Mouse (Mus musculus): ENCODE measurements around the gene Lrrc25. TPM values are rescaled to one million over a fixed set of nuclear protein-coding genes. Genes with fewer than 3 reads are reported as not detected.

The Lrrc25 gene
- polyA plus RNA-seq, 2 experiments from 2014 or later: 0.43 to 0.89 TPM

DNA sequence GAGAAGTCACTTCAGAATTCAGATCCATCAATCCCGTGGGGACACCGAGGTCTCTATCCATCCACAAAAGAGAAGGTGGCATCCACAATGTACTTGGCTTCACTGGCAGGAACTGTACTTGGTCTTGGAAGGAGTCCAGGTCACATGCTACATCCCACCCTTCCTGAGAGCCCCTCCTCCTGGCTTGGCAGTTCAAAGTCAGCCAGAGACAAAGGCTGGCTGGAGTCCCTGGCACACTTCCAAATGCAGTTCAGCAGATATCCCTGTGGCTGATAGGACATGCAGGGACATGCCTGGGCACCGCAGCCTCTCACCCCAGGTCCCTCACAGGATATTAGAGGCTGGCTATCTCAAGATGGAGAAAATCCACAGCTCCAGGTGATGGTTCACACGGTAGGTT lies 33.4 kb downstream of the Lrrc25 start:
- ATAC-seq: no peak

- ATAC-seq: no peak
These were observed 34.4 kb downstream of the Lrrc25 start for GRCm38 (mm10) chr8:70650351-70650750.

- ATAC-seq: peak; percentile 65
These were observed 37.3 kb downstream of the Lrrc25 start for GRCm38 (mm10) chr8:70653226-70653625.

DNA sequence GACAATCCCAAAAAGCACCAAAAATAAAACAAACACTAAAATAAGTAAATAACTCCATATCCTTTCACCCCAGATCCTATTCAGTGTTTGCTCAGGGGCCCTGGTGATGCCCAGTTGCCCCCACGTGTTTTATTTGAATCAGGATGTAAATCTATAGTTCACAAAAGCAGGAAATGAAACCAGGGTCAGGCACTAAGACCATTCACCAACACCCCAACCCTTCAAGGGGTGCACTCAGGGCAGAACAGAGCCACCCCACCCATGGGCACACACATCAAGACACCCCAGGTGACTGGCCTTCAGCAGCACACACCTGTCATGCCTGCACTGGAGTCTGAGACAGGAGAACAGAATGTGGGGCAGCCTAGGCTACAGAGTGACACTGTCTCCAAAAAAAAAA lies 38.2 kb downstream of the Lrrc25 start:
- no peak for ATAC-seq

DNA sequence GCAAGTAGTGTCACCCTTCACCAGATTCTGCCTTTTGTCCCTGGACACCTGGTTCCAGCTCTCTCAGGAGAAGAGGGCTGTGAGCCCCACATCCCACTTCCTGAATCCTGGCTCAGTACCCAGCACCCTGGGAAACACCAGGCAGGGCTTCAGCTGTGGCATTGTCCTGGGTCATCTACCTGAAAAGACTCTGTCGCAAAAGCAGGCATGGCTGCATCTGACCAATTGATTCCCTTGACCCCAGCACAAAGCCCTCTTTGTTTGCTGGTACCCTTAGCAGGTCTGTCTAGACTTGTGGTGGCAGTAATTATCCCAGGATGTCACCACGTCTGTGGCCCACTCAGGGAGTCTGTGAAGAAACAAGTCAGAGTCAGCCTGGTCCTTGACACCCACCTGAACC lies 39.5 kb downstream of the Lrrc25 start:
- no peak for ATAC-seq

DNA sequence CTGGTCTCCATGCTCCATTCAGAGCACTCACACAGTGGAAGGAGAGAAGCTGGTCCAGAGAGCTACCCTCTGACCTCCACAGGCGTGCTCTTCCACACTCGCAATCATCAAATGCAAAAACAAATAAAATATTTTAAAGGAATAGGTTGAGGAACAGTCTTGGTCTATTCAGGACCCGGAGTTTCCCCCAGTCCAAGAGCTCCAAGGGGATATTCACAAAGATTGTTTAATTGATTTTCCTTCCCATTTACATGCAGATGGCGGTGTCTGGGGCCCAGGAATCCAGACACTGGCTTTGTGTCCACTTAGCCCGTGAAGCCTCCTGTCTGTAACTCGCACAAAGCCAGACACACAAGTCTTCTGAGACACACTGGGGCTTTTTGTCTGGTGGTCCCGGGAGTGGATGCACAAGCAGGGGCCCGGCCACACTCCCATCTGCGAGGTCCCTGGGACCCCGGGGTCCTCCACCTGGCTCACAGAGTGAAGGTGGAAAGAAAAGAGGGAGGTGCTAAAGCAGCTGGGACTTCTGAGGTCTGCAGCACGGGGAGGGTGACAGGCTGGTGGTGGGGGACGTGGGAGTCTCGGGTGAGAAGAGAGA lies 40.3 kb downstream of the Lrrc25 start:
- ATAC-seq: no peak

- ATAC-seq: no peak
These were observed 41.3 kb downstream of the Lrrc25 start for GRCm38 (mm10) chr8:70657214-70657613.

GRCm38 (mm10) chr8:70657739-70658138 lies 41.8 kb downstream of the Lrrc25 start:
- no peak for ATAC-seq

DNA sequence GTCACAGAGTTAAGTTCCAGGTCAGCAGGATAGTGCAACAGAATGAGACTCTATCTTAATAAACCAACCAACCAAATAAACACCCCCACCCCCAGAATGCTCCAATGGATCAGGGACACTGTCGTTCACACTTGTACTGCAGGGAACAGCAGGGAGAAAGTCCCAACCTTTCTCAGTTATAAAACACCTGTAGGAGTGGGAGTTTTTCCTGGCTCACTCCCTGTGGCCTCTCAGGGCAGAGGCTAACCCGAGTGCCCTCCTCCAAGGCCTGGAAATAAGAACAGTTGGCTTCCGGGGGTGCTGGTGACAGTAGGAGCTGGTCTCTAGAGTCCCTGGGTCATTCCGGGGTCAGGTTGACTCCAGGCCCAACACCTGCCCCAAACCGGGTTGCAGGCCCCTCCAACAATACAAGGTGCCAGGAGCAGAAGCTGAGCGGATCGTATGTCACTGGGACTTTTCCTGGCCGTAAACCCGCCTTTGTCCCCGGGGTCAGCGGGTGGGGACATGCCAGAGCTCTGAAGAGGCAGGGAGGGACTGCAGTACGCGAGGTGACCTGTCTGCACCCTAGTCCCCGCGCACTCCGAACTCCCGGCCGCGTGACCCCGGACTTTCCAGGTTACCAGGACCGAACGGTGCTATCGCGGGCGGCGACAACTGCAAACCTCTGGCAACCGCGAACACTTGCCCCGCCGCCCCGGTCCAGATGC lies 43.1 kb downstream of the Lrrc25 start:
- ATAC-seq: peak; percentile 42

GRCm38 (mm10) chr8:70659604-70660272 lies 43.8 kb downstream of the Lrrc25 start:
- ATAC-seq: peak; percentile 76

GRCm38 (mm10) chr8:70660273-70660725 lies 44.3 kb downstream of the Lrrc25 start, which contains the start of gene Pgpep1:
Gene Pgpep1, minus strand, starts transcription at chr8:70660388.
- ATAC-seq: peak; percentile 22

- ATAC-seq: no peak
These were observed 47.7 kb downstream of the Lrrc25 start for GRCm38 (mm10) chr8:70663691-70664090.

DNA sequence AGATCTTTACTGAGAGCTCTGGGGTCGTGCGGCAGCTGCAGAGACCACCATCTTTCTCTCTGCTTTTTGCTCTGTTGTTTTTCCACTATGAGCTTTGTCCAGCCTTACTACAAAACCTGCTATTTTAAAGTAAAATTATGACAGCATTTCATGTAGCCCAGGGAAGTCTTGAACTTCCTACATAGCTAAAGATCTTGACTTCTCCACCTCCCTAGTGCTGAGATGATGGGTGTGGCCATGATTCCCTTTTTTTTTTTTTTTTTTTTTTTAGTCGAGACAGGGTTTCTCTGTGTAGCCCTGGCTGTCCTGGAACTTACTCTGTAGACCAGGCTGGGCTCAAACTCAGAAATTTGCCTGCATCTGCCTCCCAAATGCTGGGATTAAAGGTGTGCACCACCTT lies 48.7 kb downstream of the Lrrc25 start:
- ATAC-seq: no peak

DNA sequence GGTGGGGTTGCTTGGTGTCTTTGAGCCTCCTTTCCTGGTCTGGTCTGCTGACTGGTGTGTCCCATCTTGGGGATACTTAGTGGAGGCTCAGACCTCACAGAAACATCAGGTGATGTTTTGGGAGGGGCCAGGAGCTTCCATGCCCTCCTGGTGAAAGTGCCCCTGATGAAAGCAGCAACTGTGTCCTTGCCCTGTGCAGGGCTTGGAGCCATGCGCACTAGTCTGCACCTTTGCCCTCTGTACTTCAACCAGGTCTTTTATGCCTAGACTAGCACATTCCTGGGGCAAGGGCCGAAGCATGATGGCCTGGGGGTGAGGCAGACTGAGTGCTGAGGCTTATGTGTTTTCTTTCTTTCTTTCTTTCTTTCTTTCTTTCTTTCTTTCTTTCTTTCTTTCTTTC lies 49.6 kb downstream of the Lrrc25 start:
- no peak for ATAC-seq

DNA sequence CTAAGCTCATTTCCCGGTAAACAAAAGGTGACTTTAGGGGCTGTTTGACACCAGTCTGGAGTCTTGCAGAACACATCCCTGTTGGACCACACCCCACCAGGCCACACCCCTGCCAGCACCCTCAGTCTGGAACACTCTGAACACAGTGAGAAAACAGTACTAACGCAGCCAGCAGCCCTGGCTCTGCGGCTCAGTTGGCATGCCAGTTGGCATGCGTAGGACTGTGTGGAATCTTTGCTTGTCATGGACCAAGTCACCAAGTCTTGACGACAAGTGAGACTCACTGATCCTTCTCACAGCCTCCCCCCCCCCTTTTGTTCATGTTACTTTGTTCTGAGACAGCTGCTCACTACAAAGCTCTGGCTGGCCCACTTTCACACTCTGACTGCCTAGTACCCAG lies 51.1 kb downstream of the Lrrc25 start:
- no peak for ATAC-seq

Other genes starting within 250 kb of the Lrrc25 start
- gene Comp, start 242.6 kb upstream of the Lrrc25 start, polyA plus RNA-seq (2017; shearing (Covaris generic)): under 1 TPM in 1 of 2 experiments, not detected in 1; 0.28 TPM
- 1 to 10 TPM; 7.6 to 9.3 TPM for gene Crtc1, start 176.6 kb upstream of the Lrrc25 start, polyA plus RNA-seq (2017; shearing (Covaris generic))
- 10 to 100 TPM in 1 of 2 experiments, 1 to 10 TPM in 1; 7.2 to 20.1 TPM for gene Klhl26, start 139.2 kb upstream of the Lrrc25 start, polyA plus RNA-seq (2017; shearing (Covaris generic))
- not detected for gene Tmem59l, start 128.8 kb upstream of the Lrrc25 start, polyA plus RNA-seq (2017; shearing (Covaris generic))
- gene Crlf1, start 123.0 kb upstream of the Lrrc25 start, polyA plus RNA-seq (2017; shearing (Covaris generic)): not detected
- gene Rex1bd, start 109.4 kb upstream of the Lrrc25 start, polyA plus RNA-seq (2017; shearing (Covaris generic)): 10 to 100 TPM; 82.2 to 83.2 TPM
- 1,000 to 10,000 TPM; 3,148 to 3,732 TPM for gene Uba52, start 105.4 kb upstream of the Lrrc25 start, polyA plus RNA-seq (2017; shearing (Covaris generic))
- gene Fkbp8, start 88.4 kb upstream of the Lrrc25 start, polyA plus RNA-seq (2017; shearing (Covaris generic)): 100 to 1,000 TPM; 117 to 159 TPM
- 100 to 1,000 TPM; 146 to 173 TPM for gene Kxd1, start 88.2 kb upstream of the Lrrc25 start, polyA plus RNA-seq (2017; shearing (Covaris generic))
- gene Ell, start 76.7 kb upstream of the Lrrc25 start, polyA plus RNA-seq (2017; shearing (Covaris generic)): 10 to 100 TPM; 41.4 to 50.4 TPM
- 10 to 100 TPM; 26.0 to 58.7 TPM for gene Isyna1, start 21.8 kb upstream of the Lrrc25 start, polyA plus RNA-seq (2017; shearing (Covaris generic))
- 10 to 100 TPM in 1 of 2 experiments, 1 to 10 TPM in 1; 5.9 to 15.0 TPM for gene Ssbp4, start 7.3 kb upstream of the Lrrc25 start, polyA plus RNA-seq (2017; shearing (Covaris generic))
- gene Gdf15, start 16.3 kb downstream of the Lrrc25 start, polyA plus RNA-seq (2017; shearing (Covaris generic)): not detected
- 1 to 10 TPM; 7.0 to 9.5 TPM for gene Pgpep1, start 44.2 kb downstream of the Lrrc25 start, polyA plus RNA-seq (2017; shearing (Covaris generic))
- gene Lsm4, start 57.1 kb downstream of the Lrrc25 start, polyA plus RNA-seq (2017; shearing (Covaris generic)): 10 to 100 TPM; 86.8 to 94.5 TPM
- gene Jund, start 82.8 kb downstream of the Lrrc25 start, polyA plus RNA-seq (2017; shearing (Covaris generic)): 10 to 100 TPM in 1 of 2 experiments, 1 to 10 TPM in 1; 7.6 to 23.3 TPM
- under 1 TPM in 1 of 2 experiments, not detected in 1; 0.07 TPM for gene Iqcn, start 87.3 kb downstream of the Lrrc25 start, polyA plus RNA-seq (2017; shearing (Covaris generic))
- not detected for gene Gm3336, start 102.4 kb downstream of the Lrrc25 start, polyA plus RNA-seq (2017; shearing (Covaris generic))
- gene Pde4c, start 107.6 kb downstream of the Lrrc25 start, polyA plus RNA-seq (2017; shearing (Covaris generic)): under 1 TPM; 0.66 to 0.94 TPM
- gene Rab3a, start 138.5 kb downstream of the Lrrc25 start, polyA plus RNA-seq (2017; shearing (Covaris generic)): 1 to 10 TPM; 7.5 to 9.6 TPM
- gene Mpv17l2, start 144.8 kb downstream of the Lrrc25 start, polyA plus RNA-seq (2017; shearing (Covaris generic)): 10 to 100 TPM; 30.2 to 39.2 TPM
- gene Pik3r2, start 160.6 kb downstream of the Lrrc25 start, polyA plus RNA-seq (2017; shearing (Covaris generic)): 1 to 10 TPM; 4.3 to 4.5 TPM
- 10 to 100 TPM; 15.1 to 17.5 TPM for gene Mast3, start 188.9 kb downstream of the Lrrc25 start, polyA plus RNA-seq (2017; shearing (Covaris generic))
- 10 to 100 TPM; 13.7 to 24.7 TPM for gene Il12rb1, start 192.3 kb downstream of the Lrrc25 start, polyA plus RNA-seq (2017; shearing (Covaris generic))
- gene Arrdc2, start 223.6 kb downstream of the Lrrc25 start, polyA plus RNA-seq (2017; shearing (Covaris generic)): 1 to 10 TPM; 3.4 to 3.7 TPM
- gene Kcnn1, start 247.1 kb downstream of the Lrrc25 start, polyA plus RNA-seq (2017; shearing (Covaris generic)): not detected